Mouse (Mus musculus) common myeloid progenitor, adult 5-6 weeks (primary cell): ENCODE measurements around the gene Kif1bp. TPM values are rescaled to one million over a fixed set of nuclear protein-coding genes. Genes with fewer than 3 reads are reported as not detected.

ENCODE experiments used
- ATAC-seq: replicated peaks from 2 replicates; pipeline ENCODE4 v1.8.0; 2016; ENCODE audit warnings: low read depth, mild to moderate bottlenecking, moderate TSS enrichment, inconsistent platforms; ENCODE audit not compliant: poor library complexity, severe bottlenecking
- total RNA-seq: library from RNA; stranded (forward); fragments of 200-1000, 187-1606 nt; gene quantifications from 2 replicates; pipeline ENCODE4 v1.2.3, GENCODE M21; 2017

Kif1bp gene
- total RNA-seq, 1 experiment from 2014 or later: 19.9 TPM

DNA sequence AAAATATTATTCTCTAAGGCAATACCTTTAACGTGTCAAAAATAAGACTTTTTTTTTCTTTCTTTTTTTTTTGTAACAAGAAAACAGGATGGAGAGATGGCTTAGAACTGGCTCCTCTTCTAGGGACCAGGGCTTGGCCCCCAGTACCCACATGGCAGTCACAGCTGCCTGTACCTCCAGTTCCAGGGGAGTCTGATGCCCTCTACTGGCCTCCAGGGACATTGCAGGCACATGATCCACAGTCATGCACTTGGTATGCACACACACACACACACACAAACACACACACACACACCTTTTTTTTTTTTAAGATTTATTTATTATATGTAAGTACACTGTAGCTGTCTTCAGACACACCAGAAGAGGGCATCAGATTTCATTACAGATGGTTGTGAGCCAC lies 20.5 kb downstream of the Kif1bp start:
- no peak for ATAC-seq

- ATAC-seq: peak; percentile 54
Measured at GRCm38 (mm10) chr10:62556558-62556901, 21.7 kb downstream of the Kif1bp start.

GRCm38 (mm10) chr10:62555705-62556557 lies 22.3 kb downstream of the Kif1bp start:
- ATAC-seq: no peak

- ATAC-seq: peak; percentile 63
Measured at GRCm38 (mm10) chr10:62553611-62554091, 24.6 kb downstream of the Kif1bp start.

- no peak for ATAC-seq
Measured at GRCm38 (mm10) chr10:62550787-62551300, 27.4 kb downstream of the Kif1bp start.

DNA sequence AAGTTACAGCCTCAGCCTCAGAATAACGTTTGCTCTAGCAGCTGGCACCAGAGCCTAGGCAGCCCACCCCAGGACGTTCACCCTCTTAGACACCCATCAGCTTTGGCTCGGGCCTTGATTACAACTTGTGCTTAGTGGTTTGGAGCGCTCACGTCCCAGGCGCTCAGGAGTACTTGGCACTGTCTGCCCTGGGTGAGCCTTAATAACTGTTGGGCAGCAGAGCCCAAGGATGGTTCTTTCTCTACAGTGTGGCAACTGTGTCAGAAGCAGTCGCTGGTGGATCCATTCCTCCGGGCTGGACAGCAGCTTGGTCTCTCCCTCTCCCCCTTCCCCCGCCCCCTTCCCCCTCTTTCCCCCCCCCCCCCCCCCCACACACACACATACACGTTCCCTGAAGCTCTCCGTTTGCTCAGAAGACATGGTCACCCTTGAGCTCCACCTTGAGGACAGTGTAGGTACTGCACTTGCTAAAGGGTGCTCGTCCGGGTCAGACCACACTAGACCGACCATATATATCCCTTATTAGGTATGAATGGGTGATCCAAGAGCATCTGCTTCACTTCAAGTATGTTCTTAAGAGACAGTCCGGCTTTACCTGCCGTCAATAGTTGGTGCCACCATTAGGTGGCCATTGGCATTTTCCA lies 28.6 kb downstream of the Kif1bp start:
- peak; percentile 76 for ATAC-seq

GRCm38 (mm10) chr10:62546441-62546840 lies 31.8 kb downstream of the Kif1bp start:
- no peak for ATAC-seq

DNA sequence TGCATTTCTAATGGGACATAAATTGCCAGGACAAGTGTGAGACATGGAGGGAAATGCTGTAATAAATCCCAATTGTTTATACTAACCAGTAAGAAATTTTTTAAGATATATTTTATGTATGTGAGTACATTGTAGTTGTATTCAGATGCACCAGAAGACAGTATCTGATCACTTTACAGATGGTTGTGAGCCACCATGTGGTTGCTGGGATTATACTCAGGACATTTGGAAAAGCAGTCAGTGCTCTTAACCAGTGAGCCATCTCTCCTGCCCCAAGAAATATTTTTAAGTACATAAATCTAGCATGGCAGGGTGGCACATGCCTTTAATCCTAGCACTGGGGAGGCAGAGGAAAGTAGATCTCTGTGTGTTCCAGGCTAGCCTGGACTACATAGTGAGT lies 32.5 kb downstream of the Kif1bp start:
- ATAC-seq: no peak

- ATAC-seq: no peak
Measured at GRCm38 (mm10) chr10:62544316-62544715, 33.9 kb downstream of the Kif1bp start.

DNA sequence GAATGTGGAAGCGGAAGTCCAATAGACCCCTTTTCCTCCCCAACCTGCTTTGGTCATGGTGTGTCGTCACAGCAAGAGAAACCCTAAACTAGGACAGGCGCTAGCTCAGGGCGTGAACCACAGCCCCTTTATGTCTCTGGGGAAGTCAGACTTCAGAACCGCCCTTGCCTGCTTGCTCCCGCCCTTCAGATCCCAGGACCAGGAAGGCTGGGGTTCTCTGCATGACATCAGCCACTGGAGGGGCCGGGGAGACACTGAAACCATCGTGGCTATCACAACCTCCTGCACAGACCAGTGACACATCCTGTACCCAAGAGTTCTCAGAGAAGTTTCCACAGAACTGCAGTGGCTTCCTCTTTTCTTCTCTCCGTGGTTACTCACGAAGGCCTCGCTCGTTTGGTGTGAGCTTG lies 34.9 kb downstream of the Kif1bp start:
- peak; percentile 87 for ATAC-seq

DNA sequence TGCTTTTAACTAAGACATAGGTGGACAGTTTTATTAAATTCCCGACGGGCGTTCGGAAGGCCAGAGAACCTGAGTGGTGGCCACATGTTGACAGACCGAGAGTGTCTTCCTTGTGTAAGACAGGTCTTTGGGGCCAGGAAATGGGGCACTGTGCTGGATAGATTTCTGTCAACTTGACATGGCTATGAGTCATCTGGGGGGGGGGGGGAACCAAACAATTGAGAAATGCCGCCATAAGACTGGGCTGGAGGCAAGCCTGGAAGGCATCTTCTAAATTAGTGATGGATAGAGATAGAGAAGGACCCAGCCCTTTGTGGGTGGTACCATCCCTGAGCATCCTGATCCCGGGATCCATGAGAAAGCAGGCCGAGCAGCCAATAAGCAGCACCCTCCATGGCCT lies 35.3 kb downstream of the Kif1bp start:
- peak; percentile 5 for ATAC-seq

- no peak for ATAC-seq
Measured at GRCm38 (mm10) chr10:62542507-62542906, 35.8 kb downstream of the Kif1bp start.

DNA sequence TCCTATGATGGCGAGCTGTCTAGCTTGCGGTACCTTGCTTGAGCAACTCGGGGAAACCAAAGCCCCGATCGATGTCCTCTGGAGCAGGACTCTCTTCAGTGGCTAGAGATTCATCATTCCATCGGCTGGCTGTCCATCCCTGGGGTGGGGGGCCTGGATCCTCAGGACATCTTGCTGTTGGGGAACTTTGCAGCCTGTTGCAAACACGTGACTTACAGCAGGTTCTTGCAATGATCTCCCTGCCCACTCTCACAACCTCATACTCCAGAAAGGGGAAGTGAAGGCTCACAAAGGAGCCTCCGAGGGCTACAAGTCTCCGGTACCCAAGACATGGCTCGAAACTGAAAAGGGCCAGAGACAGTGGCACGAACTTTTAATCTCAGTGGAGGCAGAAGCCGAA lies 36.8 kb downstream of the Kif1bp start:
- ATAC-seq: peak; percentile 57

GRCm38 (mm10) chr10:62540800-62541199 lies 37.5 kb downstream of the Kif1bp start:
- ATAC-seq: 0 out of 2 replicates have a peak, but pooled peaks have one; percentile 8

- no peak for ATAC-seq
Measured at GRCm38 (mm10) chr10:62534509-62534908, 43.7 kb downstream of the Kif1bp start.

GRCm38 (mm10) chr10:62532832-62533231 lies 45.4 kb downstream of the Kif1bp start:
- ATAC-seq: peak; percentile 88

DNA sequence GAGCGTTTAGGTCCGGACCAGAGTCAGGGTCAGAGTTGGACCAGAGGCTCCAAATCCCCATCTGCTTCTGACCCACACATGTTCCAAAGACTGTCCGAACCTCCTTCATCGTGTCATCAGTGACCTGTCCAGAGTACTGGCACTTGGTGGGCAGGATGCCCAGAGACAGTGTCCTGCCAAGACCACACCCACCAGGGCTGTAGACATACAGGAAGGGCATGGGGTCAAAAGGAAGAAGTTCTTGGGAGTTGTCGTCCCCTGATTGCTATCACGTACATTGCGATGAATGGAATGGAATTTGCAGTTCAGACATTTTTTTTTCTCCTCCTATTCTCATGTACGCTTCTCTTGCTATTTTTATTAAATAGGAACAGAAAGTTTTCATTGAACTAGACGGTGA lies 48.1 kb downstream of the Kif1bp start:
- no peak for ATAC-seq

GRCm38 (mm10) chr10:62527351-62527750 lies 50.9 kb downstream of the Kif1bp start, which contains the start of gene Srgn:
Gene Srgn, minus strand, starts transcription at chr10:62527451.
- ATAC-seq: no peak

- ATAC-seq: no peak
Measured at GRCm38 (mm10) chr10:62522346-62522950, 55.8 kb downstream of the Kif1bp start.

- no peak for ATAC-seq
Measured at GRCm38 (mm10) chr10:62521763-62522162, 56.5 kb downstream of the Kif1bp start.

DNA sequence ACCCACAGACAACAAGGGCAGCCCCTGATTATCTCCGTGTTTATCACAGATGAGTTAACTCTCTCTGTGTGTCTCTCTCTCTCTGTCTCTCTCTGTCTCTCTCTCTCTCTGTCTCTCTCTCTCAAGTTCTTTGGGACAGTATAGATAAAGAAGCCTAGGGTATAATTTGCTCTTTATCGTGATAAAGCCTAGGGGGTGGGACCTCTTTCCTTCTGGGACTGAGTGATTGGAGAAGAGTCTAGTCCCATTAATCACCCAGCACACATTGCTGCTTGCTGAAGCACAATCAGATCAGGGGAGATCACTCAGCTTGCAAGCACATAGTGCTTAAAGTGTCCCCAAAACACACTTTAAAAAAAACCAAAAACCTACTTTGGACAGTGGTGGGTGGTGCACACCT lies 57.3 kb downstream of the Kif1bp start:
- no peak for ATAC-seq
